Mouse (Mus musculus): ENCODE data around the gene Nsun4. TPM values are rescaled to one million over a fixed set of nuclear protein-coding genes. Genes with fewer than 3 reads are reported as not detected.

Gene Nsun4
- 11.5 and 12.5 TPM in 2 replicates for total RNA-seq (2014; fragmentation: Nextera tagmentation)
- 11.2 and 12.5 TPM in 2 replicates for total RNA-seq (2017)

DNA sequence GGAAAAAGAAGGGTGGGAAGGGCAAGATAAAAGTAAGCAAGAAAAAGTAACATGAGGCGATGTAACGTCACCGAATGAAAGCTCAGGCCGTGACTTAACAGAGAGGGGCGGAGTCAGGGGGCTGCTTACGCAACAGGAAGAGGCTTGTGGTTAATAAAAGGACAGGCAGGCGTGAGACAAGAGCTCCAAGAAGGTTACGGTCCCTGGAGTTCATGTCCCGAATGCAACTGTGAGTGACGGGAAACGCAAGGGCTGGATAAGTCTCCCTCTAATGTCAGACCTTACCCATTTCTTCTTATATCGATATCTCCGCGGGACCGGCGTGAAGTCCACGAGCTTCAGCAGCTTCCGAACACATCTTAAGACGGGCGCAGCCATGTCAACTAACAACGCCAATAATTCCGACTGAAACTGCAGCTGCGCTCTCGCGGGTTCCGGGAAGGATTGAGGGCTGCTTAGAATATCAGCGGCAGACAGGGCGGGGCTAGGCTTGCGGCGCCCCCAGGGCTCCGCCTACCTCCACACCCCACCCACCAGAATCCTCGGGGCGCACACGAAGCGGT, at the start of gene Nsun4:
Gene Nsun4, minus strand, starts transcription at position 478 of the 563 bp plus-strand sequence.
- ATAC-seq (replicated peaks; ENCODE audit: low FRiP score, low TSS enrichment, poor library complexity, severe bottlenecking) = peak; percentile 96

DNA sequence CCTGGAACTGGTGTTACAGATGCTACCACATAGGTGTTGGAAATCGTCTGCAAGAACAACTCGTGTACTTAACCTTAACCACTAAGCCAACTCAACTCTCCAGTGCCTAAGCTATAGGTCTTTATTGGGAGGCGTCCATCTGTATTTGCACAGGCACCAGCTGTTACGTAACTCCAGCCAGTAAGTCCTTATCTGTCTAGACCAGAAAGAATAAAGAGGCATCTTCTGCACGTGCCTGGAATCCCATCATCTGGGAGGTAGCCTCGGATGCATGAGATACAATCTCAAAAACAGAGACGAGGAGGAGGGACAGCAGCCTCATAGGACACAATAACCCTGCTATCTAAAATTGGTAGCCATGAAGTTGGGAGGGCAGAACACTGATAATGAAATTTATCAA, 47.3 kb upstream of the Nsun4 start:
- ATAC-seq (replicated peaks; ENCODE audit: low FRiP score, low TSS enrichment, poor library complexity, severe bottlenecking) = peak; percentile 89

DNA sequence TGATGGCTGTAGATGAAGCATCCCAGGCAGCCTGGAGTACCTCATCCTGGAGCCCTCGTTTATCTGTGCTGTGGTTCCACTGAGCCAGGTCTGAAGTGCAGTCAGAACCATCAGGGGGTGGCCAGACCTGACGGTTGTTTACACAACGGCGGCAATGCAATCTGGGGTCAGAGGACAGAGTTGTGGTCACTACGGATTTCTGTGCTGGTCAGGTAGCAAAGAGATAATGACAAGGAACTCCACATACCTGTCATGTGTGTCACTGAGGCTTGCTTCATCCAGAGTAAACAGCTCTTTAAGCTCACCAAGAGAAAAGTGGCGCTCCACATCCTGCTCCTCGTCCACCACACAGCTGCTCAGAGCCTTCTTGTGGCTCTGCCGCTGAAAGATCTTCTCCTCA, 43.5 kb upstream of the Nsun4 start:
- ATAC-seq (replicated peaks; ENCODE audit: low FRiP score, low TSS enrichment, poor library complexity, severe bottlenecking) = no peak

DNA sequence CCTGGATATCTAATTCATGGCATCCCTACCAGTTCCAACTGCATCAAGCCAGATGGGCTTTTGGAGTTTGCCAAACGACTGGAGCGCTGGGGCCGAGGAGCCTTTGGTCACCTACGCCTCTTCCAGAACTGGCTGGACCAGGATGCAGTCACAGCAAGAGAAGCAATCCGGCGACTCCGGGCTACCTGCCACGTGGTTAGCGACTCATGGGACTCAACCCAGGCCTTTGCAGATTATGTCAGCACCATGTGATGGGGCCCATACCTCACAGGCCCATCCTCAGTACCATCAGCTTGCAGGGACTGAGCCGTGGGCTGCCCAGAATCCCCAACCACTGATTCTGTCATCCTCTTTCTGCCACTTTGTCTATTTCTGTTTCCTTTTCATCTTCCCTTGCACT, 42.6 kb upstream of the Nsun4 start:
- ATAC-seq (replicated peaks; ENCODE audit: low FRiP score, low TSS enrichment, poor library complexity, severe bottlenecking) = no peak

DNA sequence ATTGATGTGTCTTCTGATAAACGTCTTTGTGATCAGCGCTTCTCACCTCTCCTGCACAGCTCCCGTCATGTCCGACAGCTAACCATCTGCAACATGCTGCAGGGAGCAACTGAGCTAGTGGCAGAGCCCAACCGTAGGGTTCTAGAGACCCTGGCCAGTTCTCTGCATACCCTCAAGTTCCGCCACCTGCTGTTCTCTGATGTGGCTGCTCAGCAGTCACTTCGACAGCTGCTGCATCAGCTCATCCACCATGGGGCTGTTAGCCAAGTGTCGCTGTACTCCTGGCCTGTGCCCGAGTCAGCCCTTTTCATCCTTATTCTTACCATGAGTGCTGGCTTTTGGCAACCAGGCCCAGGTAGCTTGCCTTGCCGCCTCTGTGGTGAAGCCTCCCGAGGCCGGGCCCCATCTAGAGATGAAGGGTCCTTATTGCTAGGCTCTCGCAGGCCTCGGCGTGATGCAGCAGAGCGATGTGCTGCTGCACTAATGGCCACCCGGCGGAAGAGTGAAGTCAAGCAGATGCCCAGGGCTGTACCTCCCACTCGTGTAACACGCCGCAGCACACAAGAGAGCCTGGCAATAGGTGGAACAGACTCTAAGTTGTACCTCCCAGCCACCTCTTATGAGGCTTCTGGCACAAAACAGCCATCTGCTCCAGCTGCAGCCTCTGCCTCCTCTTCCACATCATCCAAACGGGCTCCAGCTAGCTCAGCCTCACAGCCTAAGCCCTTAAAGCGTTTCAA, 35.0 kb upstream of the Nsun4 start:
- ATAC-seq (replicated peaks; ENCODE audit: low FRiP score, low TSS enrichment, poor library complexity, severe bottlenecking) = no peak

DNA sequence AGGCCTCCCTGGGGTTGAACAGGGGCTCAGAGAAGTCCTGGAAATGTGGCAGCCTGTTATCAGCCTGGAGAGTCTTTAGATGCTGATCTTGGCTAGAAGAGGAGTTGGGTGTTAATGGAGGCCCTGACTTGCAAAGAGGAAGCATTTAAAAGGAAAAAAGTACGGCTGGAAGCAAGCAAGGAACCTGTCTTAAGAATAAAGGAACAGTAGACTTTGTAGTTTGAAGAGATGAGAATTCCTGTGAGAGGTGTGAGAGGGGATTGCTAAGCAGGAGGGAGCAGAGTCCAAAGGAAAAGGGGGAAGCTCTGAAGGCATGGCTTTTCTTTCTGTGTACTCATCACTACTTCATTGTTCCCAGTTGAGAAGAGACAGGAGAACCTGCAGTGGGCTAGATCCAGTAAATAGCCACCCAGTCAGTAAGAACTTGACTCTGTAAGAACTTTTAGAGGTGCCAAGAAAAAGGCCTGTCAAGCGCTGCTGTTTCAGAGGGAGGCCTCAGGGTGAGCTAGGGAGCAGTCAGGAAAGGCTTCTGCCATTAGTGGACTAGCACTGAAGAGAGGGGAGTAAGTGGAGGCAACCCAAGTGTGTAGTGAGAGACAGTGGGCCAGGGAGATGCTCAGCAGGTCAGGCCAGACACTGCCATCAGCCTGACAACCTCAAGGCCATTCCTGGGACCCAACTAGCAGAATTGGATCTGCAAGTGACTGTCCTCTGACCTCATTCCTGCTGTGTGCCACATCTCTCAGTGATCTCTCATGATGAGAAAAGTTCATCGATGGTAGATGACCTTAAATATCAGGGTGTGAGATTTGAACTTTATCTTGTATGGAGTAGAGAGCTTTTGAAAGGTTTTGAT, 23.8 kb upstream of the Nsun4 start:
- ATAC-seq (replicated peaks; ENCODE audit: low FRiP score, low TSS enrichment, poor library complexity, severe bottlenecking) = no peak

DNA sequence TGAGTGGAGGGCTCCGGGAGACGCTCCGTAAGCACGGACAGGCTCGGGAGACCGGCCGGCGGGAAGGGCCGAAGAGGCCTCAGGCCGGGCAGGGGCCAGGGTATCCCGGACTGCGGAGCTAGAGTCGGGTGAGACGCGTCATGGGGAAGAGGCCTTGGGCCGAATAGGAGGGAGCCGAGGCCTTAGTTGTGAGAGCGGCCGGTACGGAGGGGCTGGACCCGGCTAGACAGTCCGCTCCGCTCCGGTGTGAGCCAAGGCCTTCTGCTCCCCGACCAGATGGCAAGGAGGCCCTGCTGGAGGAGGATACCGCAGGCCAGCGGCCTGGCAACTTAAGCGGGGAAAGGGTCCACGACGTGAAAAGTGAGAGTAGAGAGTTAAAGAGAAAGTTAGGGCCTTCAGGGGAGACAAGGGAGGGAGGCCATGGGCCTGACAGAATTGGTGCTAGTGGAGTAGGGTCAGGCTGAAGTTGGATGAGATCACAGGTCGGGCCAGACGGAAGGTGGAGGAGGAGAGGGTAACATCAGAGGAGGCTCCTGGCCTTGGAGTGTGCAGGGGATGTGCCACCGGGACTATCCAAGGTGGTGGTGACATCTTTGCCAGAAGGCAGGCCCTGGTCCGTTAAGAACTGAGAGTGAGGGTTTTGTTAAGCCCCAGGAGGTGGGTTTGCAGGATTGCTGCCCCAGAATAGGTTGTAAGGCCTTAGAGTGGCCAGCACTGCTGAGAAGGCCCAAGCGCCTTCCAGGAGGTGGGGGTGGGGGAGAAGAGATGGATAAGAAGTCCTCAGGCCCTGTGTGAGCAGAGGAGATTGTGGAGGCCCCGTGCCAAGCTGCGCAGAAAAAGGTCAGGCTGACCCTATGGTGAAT, 22.9 kb upstream of the Nsun4 start:
- ATAC-seq (replicated peaks; ENCODE audit: low FRiP score, low TSS enrichment, poor library complexity, severe bottlenecking) = peak; percentile 24

DNA sequence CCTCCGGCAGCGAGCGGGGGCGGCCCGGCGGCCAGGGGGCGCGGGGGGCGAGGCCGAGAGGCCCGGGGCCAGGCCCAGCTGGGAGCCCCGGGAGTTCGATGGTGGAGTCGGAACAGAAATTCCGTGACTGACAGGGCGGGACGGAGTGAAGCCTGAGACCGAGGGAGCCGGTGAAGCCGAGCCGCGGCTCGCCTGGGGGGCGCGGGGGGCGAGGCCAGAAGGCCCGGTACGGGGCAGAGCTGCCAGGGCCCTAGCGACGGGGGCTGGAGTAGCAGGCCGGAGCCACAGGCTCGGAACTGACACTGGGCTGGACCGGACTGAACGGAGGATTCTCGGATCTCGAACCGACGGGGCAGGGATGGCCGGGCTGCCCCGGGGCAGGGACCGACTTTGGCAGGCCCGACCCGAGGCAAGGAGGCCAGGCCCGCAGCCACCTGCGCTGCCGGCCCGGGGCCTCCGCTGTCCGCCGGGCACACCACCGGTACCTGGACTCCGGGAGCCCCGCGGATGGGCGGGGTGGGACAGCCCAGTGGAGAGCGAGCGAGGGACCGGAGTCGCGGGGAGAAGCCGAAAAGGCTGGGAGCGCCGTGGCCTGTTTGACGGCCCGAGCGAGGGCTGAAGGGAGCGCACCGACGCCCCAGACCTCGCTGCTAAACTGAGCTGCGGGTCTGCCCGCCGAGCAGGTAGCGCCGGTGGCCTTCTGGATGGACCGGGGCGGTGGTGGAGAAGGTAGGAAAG, 22.1 kb upstream of the Nsun4 start:
- peak; percentile 36 for ATAC-seq (replicated peaks; ENCODE audit: low FRiP score, low TSS enrichment, poor library complexity, severe bottlenecking)

DNA sequence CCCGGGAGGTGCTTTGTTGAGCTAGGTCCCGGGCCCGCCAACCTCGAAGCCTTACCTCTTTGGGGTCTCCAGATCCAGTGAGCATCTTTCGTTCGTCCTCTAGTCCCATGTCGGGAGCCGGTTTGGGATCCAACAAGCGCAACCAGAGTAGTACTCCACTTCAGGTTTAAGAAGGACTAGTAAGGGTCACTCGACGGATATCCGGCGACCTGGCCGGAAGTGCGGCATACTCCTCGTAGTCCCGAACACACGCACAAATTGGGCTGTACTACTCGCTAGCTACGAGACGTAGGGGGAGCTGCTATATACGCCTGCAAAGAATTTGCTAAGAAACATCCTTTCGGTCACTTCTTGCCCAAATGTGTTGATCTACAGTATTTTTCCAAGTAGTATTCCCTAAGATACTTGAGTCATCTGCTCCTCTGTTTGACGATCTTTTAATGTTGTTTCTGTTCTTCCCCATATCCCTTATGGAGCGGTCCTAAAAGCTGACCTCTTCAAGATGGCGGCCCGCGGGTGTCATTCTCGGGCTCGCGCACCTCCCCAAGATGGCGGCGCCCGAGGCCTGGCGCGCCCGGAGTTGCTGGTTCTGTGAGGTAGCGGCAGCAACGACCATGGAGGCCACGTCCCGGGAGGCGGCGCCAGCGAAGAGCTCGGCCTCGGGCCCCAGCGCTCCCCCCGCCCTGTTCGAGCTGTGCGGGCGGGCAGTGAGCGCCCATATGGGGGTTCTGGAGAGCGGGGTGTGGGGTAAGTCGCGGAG, 21.4 kb upstream of the Nsun4 start, which contains the start of the genes Uqcrh and Lrrc41:
Gene Uqcrh, minus strand, starts transcription at position 211 of the 760 bp plus-strand sequence.
Gene Lrrc41, plus strand, starts transcription at position 409 of the 760 bp plus-strand sequence.
- ATAC-seq (replicated peaks; ENCODE audit: low FRiP score, low TSS enrichment, poor library complexity, severe bottlenecking) = peak; percentile 82

DNA sequence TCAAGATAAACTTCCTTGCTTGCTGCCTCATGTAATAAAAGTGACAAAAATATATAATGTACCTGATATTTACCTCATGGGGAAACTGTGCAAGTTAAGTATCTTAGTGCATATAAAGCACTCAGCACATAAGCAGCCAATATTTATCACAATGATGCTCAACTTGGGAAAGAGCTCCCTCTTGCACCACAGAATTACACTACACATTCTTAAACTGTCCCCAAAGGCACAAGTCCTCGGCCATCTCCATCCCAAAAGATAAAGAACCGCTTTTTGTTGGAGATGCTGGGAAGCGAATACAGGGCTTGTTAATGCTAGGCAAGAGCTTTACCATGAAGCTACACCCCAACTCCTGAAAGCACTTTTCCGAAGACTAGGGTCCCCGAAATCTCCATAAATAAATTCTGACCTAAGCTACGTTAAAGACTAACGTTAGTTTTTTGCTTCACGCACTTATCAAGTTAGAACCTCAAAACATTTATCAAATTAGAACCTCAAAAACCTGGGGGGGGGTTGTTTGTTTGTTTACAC, 20.5 kb upstream of the Nsun4 start:
- no peak for ATAC-seq (replicated peaks; ENCODE audit: low FRiP score, low TSS enrichment, poor library complexity, severe bottlenecking)

DNA sequence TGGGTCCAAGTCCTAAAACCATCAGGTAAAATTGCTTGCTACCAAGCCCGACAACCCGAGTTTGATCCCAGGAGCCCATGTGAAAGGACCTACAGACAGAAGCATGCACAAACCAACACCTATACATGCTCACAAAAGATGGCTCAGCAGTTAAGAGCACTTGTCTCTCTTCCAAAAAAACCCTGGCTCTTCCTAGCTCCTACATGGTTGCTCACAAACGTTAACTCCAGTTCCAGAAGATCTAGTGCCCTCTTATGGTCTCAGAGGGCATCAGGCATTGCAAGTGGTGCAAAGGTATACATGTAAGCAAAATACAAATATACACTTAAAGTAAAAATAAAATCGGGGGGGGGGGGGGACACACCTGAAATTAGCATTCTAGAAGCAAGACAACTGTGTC, 19.5 kb upstream of the Nsun4 start:
- no peak for ATAC-seq (replicated peaks; ENCODE audit: low FRiP score, low TSS enrichment, poor library complexity, severe bottlenecking)

DNA sequence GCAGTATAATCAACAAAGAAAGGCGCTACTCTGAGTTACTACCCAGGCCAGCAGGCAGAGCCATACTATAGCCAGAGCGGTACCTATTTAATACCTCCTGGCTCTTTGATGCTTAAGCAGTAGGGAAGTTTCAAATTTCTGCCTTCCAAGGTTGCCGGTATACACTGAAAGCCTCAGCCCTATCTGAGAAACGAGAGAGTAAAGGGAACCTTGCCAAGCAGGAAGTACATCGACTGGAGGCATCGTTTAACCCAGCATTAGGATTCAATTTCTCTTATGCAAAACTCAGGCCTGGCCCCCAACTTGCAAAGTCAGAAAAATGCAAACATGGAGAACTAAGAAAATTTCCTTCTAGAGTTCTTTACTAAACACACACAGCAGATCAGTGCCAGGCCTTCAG, 16.4 kb upstream of the Nsun4 start:
- ATAC-seq (replicated peaks; ENCODE audit: low FRiP score, low TSS enrichment, poor library complexity, severe bottlenecking) = no peak

DNA sequence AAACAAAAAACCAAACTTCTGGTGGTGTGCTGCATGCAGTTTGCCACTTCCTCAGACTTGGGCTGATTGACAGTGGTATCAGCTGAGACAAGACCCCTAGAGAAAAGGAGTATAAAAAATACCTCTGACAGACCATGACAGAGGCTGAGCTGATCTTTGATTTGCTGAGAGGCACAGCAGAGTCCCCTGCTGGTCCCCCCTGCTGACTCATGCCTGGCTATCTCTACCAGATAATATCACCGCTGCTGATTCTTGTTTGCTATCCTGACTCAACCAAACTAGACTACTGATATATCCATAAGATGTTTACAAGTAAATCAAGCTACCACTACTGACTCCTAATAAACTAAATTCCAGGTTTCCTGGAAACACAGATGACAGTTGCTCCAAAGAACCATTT, 10.2 kb upstream of the Nsun4 start:
- 0 out of 2 replicates have a peak, but pooled peaks have one; percentile 42 for ATAC-seq (replicated peaks; ENCODE audit: low FRiP score, low TSS enrichment, poor library complexity, severe bottlenecking)

DNA sequence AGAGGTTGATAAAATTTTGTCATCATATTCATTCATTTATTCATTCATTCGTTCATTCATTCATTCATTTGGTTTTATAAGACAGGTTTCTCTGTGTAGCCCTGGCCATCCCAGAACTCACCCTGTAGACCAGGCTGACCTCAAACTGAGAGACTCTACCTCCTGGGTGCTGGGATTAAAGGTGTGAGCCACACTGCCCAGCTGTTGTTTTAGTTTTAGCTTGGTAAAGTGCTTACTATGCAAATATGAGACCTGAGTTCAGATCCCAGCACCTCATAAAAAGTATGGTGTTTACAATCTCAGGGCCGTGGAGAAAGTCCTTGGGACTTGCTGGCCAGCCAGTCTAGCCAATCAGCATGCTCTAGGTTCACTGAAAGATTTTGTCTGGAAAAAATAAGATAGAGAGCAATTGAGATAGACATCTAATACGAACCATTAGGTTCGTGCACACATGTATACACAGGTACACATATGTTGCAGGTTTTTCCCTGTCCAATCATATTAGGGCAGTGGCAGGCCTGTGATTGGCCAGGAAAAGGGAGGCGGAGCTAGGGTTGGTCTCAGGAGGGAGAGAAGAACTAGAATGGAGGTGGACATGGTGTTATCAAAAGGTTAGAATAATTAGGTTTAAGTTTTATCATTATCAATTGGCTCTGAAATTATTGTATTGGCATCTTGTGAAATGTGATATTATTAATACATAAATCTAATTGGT, 5.5 kb upstream of the Nsun4 start:
- ATAC-seq (replicated peaks; ENCODE audit: low FRiP score, low TSS enrichment, poor library complexity, severe bottlenecking) = no peak

DNA sequence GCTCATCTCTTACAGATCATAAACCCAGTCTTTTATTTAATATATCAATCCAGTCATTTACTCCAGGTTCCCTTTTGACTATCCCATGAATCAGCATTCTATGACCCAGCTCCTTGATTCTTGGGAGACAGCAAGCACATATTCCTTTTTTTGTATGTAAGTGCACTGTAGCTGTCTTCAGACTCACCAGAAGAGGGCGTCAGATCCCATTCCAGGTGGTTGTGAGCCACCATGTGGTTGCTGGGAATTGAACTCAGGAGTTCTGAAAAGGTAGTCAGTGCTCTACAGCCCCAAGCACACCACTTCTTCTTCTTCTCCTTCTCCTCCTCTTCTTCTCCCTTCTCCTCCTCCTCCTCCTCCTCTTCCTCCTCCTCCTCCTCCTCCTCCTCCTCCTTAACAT, 3.9 kb upstream of the Nsun4 start:
- ATAC-seq (replicated peaks; ENCODE audit: low FRiP score, low TSS enrichment, poor library complexity, severe bottlenecking) = no peak

DNA sequence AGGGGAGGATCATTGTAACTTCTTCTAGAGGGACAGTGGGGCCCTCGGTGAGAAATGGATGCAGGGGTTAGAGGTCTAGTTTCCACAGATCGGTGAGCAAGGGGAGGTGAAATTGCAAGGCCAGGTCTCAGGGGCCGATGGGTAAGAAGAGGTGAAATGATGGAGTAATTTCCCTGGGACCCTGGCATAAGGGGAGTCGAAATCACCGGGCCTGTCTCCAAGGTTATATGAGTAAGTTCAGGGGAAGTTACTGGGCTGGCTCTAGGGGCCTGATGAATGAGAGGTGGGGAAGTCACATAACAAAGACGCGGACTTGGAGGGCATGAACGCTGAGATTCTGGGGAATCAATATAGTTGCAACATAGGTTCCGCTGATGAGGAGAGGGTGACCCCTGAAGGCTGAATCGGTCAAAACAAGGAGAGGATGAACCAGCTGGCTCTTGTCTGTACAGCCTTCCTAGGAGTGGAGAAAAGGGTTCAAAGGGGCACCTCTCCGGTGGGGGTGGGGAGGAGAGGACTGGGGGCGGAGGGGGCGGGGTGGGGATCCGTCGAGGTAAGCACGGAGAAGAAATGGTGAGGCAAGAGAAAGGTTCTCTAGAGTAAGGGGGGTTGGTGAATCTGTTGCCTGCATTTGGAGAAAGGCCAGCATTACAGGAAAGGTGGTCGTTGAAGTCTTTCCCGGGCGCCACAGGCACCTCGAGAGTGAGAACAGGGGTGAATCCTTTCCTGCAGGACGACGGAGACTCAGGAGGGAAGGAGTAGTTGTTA, 966 bp downstream of the Nsun4 start:
- ATAC-seq (replicated peaks; ENCODE audit: low FRiP score, low TSS enrichment, poor library complexity, severe bottlenecking) = peak; percentile 22; the same call in 1 of the 2 replicates
